Mouse (Mus musculus) neural tube, embryonic 11.5 days (tissue): ENCODE measurements around the gene Plaur. TPM values are rescaled to one million over a fixed set of nuclear protein-coding genes. Genes with fewer than 3 reads are reported as not detected.
"Not testable (repeated sequence)": the region's sequence is repeated elsewhere in the genome, so short reads cannot be mapped to it uniquely, and the experiment has no call there.

Source experiments
- ATAC-seq: fragments of 200-750 bp; cut with Nextera tagmentation; 2 replicates; pipeline ENCODE4 v1.8.0; 2017; ENCODE audit warnings: moderate number of reproducible peaks, mild to moderate bottlenecking, moderate TSS enrichment, moderate library complexity; ENCODE audit not compliant: insufficient read depth, low FRiP score, low TSS enrichment
- DNase-seq: peaks from one replicate; pipeline ENCODE4 v3.0.0-alpha.2; 2015; ENCODE audit warnings: low spot score
- H3K27ac ChIP-seq: fragments of 300-500 bp; sonication (generic); 2 replicates; pipeline ENCODE4 v1.5.1; 2014; ENCODE audit warnings: low read depth, mild to moderate bottlenecking, low read length
- H3K27me3 ChIP-seq: fragments of 300-500 bp; sonication (generic); 2 replicates; pipeline ENCODE4 v1.6.1; 2014; ENCODE audit warnings: mild to moderate bottlenecking, low read length, mixed read lengths; ENCODE audit not compliant: control insufficient read depth, insufficient read depth
- H3K36me3 ChIP-seq: fragments of 300-500 bp; sonication (generic); 2 replicates; pipeline ENCODE4 v1.6.1; 2014; ENCODE audit warnings: mild to moderate bottlenecking, low read length, moderate library complexity, mixed read lengths; ENCODE audit not compliant: control insufficient read depth, insufficient read depth
- H3K4me1 ChIP-seq: fragments of 300-500 bp; sonication (generic); 2 replicates; pipeline ENCODE4 v1.6.1; 2014; ENCODE audit warnings: low read length, mixed read lengths; ENCODE audit not compliant: control insufficient read depth, insufficient read depth
- H3K4me2 ChIP-seq: fragments of 300-500 bp; sonication (generic); 2 replicates; pipeline ENCODE4 v1.6.1; 2014; ENCODE audit warnings: low read depth, mild to moderate bottlenecking, moderate library complexity
- H3K4me3 ChIP-seq: fragments of 300-500 bp; sonication (generic); 2 replicates; pipeline ENCODE4 v1.5.1; 2014; ENCODE audit warnings: low read depth, low read length
- H3K9ac ChIP-seq: fragments of 300-500 bp; sonication (generic); 2 replicates; pipeline ENCODE4 v1.6.1; 2014; ENCODE audit warnings: mild to moderate bottlenecking, low read length
- H3K9me3 ChIP-seq: fragments of 300-500 bp; sonication (generic); 2 replicates; pipeline ENCODE4 v1.6.1; 2016; ENCODE audit warnings: low read length; ENCODE audit not compliant: control insufficient read depth
- WGBS: fragments of 180-500 bp; shearing (Covaris S2); extraction: QIAGEN DNeasy Blood & Tissue Kit; methylation state at CpG from one replicate; pipeline ENCODE4 v1.1.7; 2014; 5-methylcytosine and 5-hydroxymethylcytosine counted together
- polyA plus RNA-seq: library from polyadenylated mRNA; unstranded; fragments of >200 nt; fragmentation: Nextera tagmentation; extraction: Ambion mirVana; gene quantifications from 2 replicates; pipeline ENCODE4 v1.2.1, GENCODE M21; 2014

Plaur gene
- polyA plus RNA-seq, 1 experiment from 2014 or later, result 1.5 TPM

DNA sequence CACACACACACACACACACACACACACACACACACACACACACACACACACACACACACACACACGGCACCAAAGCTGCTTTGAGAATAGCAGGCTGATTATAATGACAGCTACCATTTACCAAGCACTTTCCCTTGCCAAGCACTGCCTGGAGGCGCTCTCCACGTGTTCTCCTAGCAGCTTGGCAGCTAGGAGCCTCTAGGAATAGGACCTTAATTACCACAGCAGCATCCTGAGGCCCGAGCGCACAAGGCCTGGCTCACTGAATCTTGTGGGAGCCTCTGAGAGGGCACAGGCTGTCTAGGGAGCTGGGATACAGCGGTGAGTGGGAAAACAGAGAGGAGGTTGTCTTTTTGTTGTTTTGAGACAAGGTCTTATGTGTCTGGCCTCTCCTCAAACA, 55.4 kb downstream of the Plaur start:
- Histone ChIP-seq H3K27me3 (no peaks in the 10 kb centered on the region), H3K9me3 (no peaks in the 10 kb centered on the region), H3K36me3 (0 out of 2 replicates have a peak, but pooled peaks cover 2% of the 10 kb centered on the region), H3K4me3 (no peak overlapping the region), H3K4me1 (no peaks in the 10 kb centered on the region), H3K27ac (no peak overlapping the region), H3K4me2 (no peak overlapping the region), H3K9ac (no peak overlapping the region)
- no peak for DNase-seq
- 60% methylated on average over 6 of the region's 6 CpGs for WGBS
- no peak for ATAC-seq

DNA sequence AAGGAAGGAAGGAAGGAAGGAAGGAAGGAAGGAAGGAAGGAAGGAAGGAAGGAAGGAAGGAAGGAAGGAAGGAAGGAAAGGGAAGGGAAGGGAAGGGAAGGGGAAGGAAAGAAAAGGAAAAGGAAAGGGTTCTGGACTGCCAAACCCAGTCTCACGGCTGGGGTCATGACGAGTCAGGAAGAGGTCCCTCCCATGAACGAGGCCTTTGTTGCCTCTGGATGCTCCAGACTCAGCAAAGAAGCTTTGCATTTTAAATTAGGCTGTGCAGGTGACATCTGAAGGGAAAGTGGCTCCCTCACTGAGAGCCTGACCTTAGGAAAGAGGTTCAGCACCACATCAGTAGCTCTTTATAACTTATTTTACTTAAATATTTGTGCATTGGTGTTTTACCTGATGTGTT, 56.8 kb downstream of the Plaur start:
- ATAC-seq, result no peak
- DNase-seq, result no peak
- Histone ChIP-seq H3K4me1 (no peaks in the 10 kb centered on the region), H3K4me3 (no peak overlapping the region), H3K27ac (no peak overlapping the region), H3K4me2 (no peak overlapping the region), H3K9me3 (no peaks in the 10 kb centered on the region), H3K36me3 (0 out of 2 replicates have a peak, but pooled peaks cover 2% of the 10 kb centered on the region), H3K9ac (no peak overlapping the region), H3K27me3 (no peaks in the 10 kb centered on the region)
- 53% methylated on average over 3 of the region's 3 CpGs for WGBS

DNA sequence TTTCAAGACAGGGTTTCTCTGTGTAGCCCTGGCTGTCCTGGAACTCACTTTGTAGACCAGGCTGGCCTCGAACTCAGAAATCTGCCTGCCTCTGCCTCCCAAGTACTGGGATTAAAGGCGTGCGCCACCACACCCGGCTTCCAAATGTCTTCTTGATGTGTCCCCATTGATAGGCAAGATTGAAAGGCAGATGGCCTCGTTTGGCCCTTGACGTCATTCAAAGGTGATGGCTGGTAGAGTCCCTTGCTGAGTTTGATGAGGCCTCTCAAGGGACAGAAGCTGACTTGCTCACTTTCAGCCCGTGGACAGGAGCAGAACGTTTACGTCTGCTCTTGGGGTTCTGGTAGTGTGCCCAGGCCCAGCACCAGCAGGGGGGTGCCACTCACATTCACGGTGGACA, 57.8 kb downstream of the Plaur start:
- not testable (repeated sequence) for H3K9ac ChIP-seq, H3K4me2 ChIP-seq, H3K27ac ChIP-seq, H3K4me1 ChIP-seq, H3K36me3 ChIP-seq, H3K9me3 ChIP-seq, ATAC-seq, H3K27me3 ChIP-seq, DNase-seq, H3K4me3 ChIP-seq
- 89% methylated on average over 9 of the region's 10 CpGs for WGBS

DNA sequence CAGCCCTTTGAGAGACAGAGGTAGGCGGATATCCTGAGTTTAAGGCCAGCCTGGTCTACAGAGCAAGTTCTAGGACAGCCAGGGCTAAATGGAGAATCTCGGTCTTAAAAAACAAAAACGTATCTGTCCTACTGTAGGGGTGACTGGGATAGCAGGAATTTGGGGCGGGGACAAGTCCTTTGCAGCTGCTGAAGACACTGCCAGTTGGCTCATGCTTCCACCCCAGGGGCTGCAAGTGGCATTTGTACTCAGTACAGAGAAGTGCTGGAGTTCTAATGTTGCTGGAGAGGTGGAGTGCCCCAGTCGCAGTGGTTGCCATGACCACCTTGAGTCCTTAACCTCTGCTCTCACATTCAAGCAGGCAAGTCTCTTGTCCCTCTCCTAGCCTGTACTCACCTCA, 60.5 kb downstream of the Plaur start:
- Histone ChIP-seq H3K4me3 (no peak overlapping the region), H3K9me3 (no peaks in the 10 kb centered on the region), H3K27ac (no peak overlapping the region), H3K9ac (no peak overlapping the region), H3K27me3 (no peaks in the 10 kb centered on the region), H3K4me1 (no peaks in the 10 kb centered on the region), H3K4me2 (no peak overlapping the region), H3K36me3 (no peaks in the 10 kb centered on the region)
- ATAC-seq (no peak), DNase-seq (no peak)
- WGBS, result 55% methylated on average over 5 of the region's 5 CpGs

DNA sequence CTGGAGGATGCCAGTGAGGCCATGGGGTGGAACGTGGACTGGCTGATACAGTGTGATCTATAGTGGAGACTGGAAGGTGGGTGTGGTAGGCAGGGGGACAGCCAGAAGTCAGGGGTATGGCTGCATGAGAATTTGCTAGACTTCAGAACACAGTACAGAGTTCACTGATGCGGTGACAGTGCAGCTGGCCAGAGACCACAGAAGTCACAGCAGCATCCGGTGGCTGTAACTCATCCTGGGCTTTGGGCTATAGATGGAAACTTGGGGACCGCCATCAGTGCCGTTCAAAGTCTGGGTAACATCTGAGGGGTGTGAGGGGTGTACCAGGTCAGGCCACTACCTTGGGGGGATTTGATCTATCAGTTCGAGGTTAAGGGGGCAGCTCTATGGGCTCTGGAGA, 61.4 kb downstream of the Plaur start:
- no peaks in the 10 kb centered on the region for H3K27me3 ChIP-seq
- no peaks in the 10 kb centered on the region for H3K9me3 ChIP-seq
- H3K27ac ChIP-seq, result no peak overlapping the region
- ATAC-seq (no peak), DNase-seq (no peak)
- H3K9ac ChIP-seq, result no peak overlapping the region
- H3K4me2 ChIP-seq, result no peak overlapping the region
- H3K4me3 ChIP-seq, result no peak overlapping the region
- no peaks in the 10 kb centered on the region for H3K36me3 ChIP-seq
- WGBS, result 87% methylated on average over 6 of the region's 6 CpGs
- no peaks in the 10 kb centered on the region for H3K4me1 ChIP-seq

DNA sequence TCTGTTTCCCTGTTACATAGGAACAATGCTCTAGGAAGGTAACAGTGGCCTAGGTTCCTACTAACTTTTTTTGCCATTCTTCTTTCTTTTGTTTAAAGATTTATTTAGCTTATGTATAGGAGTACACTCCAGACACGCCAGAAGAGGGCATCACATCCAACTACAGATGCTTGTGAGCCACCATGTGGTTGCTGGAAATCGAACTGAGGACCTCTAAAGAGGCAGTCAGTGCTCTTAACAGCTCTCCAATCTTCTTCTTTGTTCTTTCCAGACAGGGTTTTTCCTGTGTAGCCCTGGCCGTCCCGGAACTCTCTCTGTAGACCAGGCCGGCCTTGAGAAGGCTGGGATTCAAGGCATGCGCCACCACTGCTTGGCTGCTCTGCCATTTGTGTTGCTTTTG, 62.7 kb downstream of the Plaur start:
- H3K36me3 ChIP-seq, result no peaks in the 10 kb centered on the region
- ATAC-seq (no peak), DNase-seq (no peak)
- H3K9ac ChIP-seq, result no peak overlapping the region
- no peaks in the 10 kb centered on the region for H3K27me3 ChIP-seq
- H3K4me2 ChIP-seq, result no peak overlapping the region
- H3K4me3 ChIP-seq, result no peak overlapping the region
- H3K9me3 ChIP-seq, result no peaks in the 10 kb centered on the region
- WGBS, result 84% methylated on average over 6 of the region's 6 CpGs
- peaks cover 4% of the 10 kb centered on the region; the same call in 1 of the 2 replicates for H3K4me1 ChIP-seq
- H3K27ac ChIP-seq, result no peak overlapping the region

Other genes starting within 250 kb of the Plaur start
- gene Zfp109, start 224.9 kb upstream of the Plaur start, polyA plus RNA-seq, result 4.8 and 5.5 TPM in 2 replicates
- 3.4 and 3.7 TPM in 2 replicates for gene Zfp108, start 207.7 kb upstream of the Plaur start, polyA plus RNA-seq
- 8.1 and 9.2 TPM in 2 replicates for gene Zfp93, start 192.1 kb upstream of the Plaur start, polyA plus RNA-seq
- 34.4 and 40.9 TPM in 2 replicates for gene Zfp61, start 161.3 kb upstream of the Plaur start, polyA plus RNA-seq
- gene Zfp94, start 145.8 kb upstream of the Plaur start, polyA plus RNA-seq, result 12.2 and 16.5 TPM in 2 replicates
- not detected in 2 replicates for gene Tescl, start 128.5 kb upstream of the Plaur start, polyA plus RNA-seq
- not detected in 2 replicates for gene Lypd5, start 113.3 kb upstream of the Plaur start, polyA plus RNA-seq
- gene Kcnn4, start 92.2 kb upstream of the Plaur start, polyA plus RNA-seq, result 2.4 and 3.8 TPM in 2 replicates
- gene Smg9, start 62.9 kb upstream of the Plaur start, polyA plus RNA-seq, result 21.8 and 27.3 TPM in 2 replicates
- gene Irgc1, start 10.2 kb upstream of the Plaur start, polyA plus RNA-seq, result not detected in 2 replicates
- 6.9 and 8.1 TPM in 2 replicates for gene Cadm4, start 19.5 kb downstream of the Plaur start, polyA plus RNA-seq
- gene Zfp428, start 44.5 kb downstream of the Plaur start, polyA plus RNA-seq, result 69.2 and 79.1 TPM in 2 replicates
- gene AC161166.1, start 50.0 kb downstream of the Plaur start, polyA plus RNA-seq, result 0.50 and 0.70 TPM in 2 replicates
- gene Irgq, start 68.2 kb downstream of the Plaur start, polyA plus RNA-seq, result 16.4 and 19.1 TPM in 2 replicates
- not detected in 2 replicates for gene Pinlyp, start 83.6 kb downstream of the Plaur start, polyA plus RNA-seq
- 100 and 120 TPM in 2 replicates for gene Xrcc1, start 83.8 kb downstream of the Plaur start, polyA plus RNA-seq
- 23.4 and 23.5 TPM in 2 replicates for gene Ethe1, start 125.1 kb downstream of the Plaur start, polyA plus RNA-seq
- gene Zfp575, start 125.2 kb downstream of the Plaur start, polyA plus RNA-seq, result 1.7 and 2.1 TPM in 2 replicates
- 0.11 TPM in 1 of 2 replicates, not detected in the other for gene Phldb3, start 148.3 kb downstream of the Plaur start, polyA plus RNA-seq
- gene Lypd3, start 174.1 kb downstream of the Plaur start, polyA plus RNA-seq, result 0.76 and 0.99 TPM in 2 replicates
- gene Tex101, start 214.2 kb downstream of the Plaur start, polyA plus RNA-seq, result not detected in 2 replicates
- not detected in 2 replicates for gene BC049730, start 246.8 kb downstream of the Plaur start, polyA plus RNA-seq